ENCODE assay signal across 21 mouse cellular contexts in genomic region chr17:64211281-64211680, GRCm38 (mm10).
DNase-seq lines count a peak whose midpoint lies in the region; ATAC-seq lines count a peak whose summit lies in the region.
"Had no signal": no experiment of that assay in that cellular context is flagged by ENCODE, and none has a peak within 500 bp of the region (broad histone marks: within the 10 kb centered on the region; RNA-seq: fewer than 3 reads in every experiment).

No protein-coding gene starts in this region.

- no peaks in the 10 kb centered on the region for H3K36me3 ChIP-seq in heart, embryonic 10.5 days
- no peaks in the 10 kb centered on the region for H3K36me3 ChIP-seq in heart, embryonic 12.5 days
- H3K36me3 ChIP-seq in limb, embryonic 10.5 days: no peaks in the 10 kb centered on the region
- H3K36me3 ChIP-seq: embryonic facial prominence, embryonic 13.5 days; embryonic facial prominence, embryonic 15.5 days; forebrain, embryonic 10.5 days; forebrain, embryonic 12.5 days had no signal

- no peak overlapping the region for H3K27ac ChIP-seq in heart, embryonic 10.5 days
- no peak overlapping the region for H3K27ac ChIP-seq in heart, embryonic 12.5 days (ENCODE audit: poor library complexity, severe bottlenecking)
- H3K27ac ChIP-seq in limb, embryonic 10.5 days: no peak overlapping the region
- H3K27ac ChIP-seq: embryonic facial prominence, embryonic 13.5 days; embryonic facial prominence, embryonic 15.5 days; forebrain, embryonic 10.5 days; forebrain, embryonic 12.5 days had no signal

- peaks cover 18% of the 10 kb centered on the region for H3K4me1 ChIP-seq in heart, embryonic 10.5 days
- H3K4me1 ChIP-seq in heart, embryonic 12.5 days (replicated peaks): peaks cover 32% of the 10 kb centered on the region
- peaks cover 46% of the 10 kb centered on the region for H3K4me1 ChIP-seq in limb, embryonic 10.5 days

- ATAC-seq in heart, embryonic 12.5 days (ENCODE audit: insufficient number of reproducible peaks, low FRiP score): no peak
- ATAC-seq: activated CD4-positive, CD25-positive, alpha-beta regulatory T cell, adult 4 months; forebrain, embryonic 14.5 days; forebrain, embryonic 16.5 days had no signal

- no peak overlapping the region for H3K4me2 ChIP-seq in heart, embryonic 12.5 days
- H3K4me2 ChIP-seq: embryonic facial prominence, embryonic 13.5 days; embryonic facial prominence, embryonic 15.5 days; forebrain, embryonic 12.5 days had no signal

- no peak overlapping the region for H3K4me3 ChIP-seq in heart, embryonic 10.5 days
- H3K4me3 ChIP-seq in heart, embryonic 12.5 days: no peak overlapping the region
- H3K4me3 ChIP-seq in limb, embryonic 10.5 days: no peak overlapping the region
- H3K4me3 ChIP-seq: embryonic facial prominence, embryonic 13.5 days; embryonic facial prominence, embryonic 15.5 days; erythroblast, embryonic 14.5 days; forebrain, embryonic 10.5 days; forebrain, embryonic 12.5 days had no signal

- no peak overlapping the region for H3K9ac ChIP-seq in heart, embryonic 12.5 days
- H3K9ac ChIP-seq: embryonic facial prominence, embryonic 13.5 days; embryonic facial prominence, embryonic 15.5 days; forebrain, embryonic 12.5 days had no signal

- no peaks in the 10 kb centered on the region for H3K9me3 ChIP-seq in heart, embryonic 10.5 days
- H3K9me3 ChIP-seq in heart, embryonic 12.5 days (replicated peaks): no peaks in the 10 kb centered on the region
- H3K9me3 ChIP-seq in limb, embryonic 10.5 days (replicated peaks): no peaks in the 10 kb centered on the region
- H3K9me3 ChIP-seq: embryonic facial prominence, embryonic 13.5 days; embryonic facial prominence, embryonic 15.5 days; forebrain, embryonic 10.5 days; forebrain, embryonic 12.5 days had no signal

- peak; percentile 51 for DNase-seq in heart, embryonic 10.5 days (ENCODE audit: low spot score)
- peak; percentile 27 for DNase-seq in R1 (ENCODE audit: low read depth, low spot score)
- peak; percentile 23 for DNase-seq in limb, embryonic 10.5 days (ENCODE audit: low spot score)
- no peak for DNase-seq in embryo, embryonic 11 days
- DNase-seq: adrenal gland, adult 8-10 months; adrenal gland, postnatal 14 days; adrenal gland, postnatal 36 days; cerebellum, adult 11-12 months; cerebellum, adult 2 months; cerebellum, adult 9-10 months; cerebellum, postnatal 10 days; cerebellum, postnatal 25 days had no signal

- 86% methylated on average over 8 of the region's 8 CpGs for WGBS in heart, embryonic 10.5 days
- WGBS in heart, embryonic 12.5 days: 85% methylated on average over 8 of the region's 8 CpGs
- WGBS in limb, embryonic 10.5 days: 92% methylated on average over 8 of the region's 8 CpGs

- no peaks in the 10 kb centered on the region for H3K27me3 ChIP-seq in heart, embryonic 10.5 days (ENCODE audit: insufficient read depth, poor library complexity, severe bottlenecking)
- no peaks in the 10 kb centered on the region for H3K27me3 ChIP-seq in heart, embryonic 12.5 days (replicated peaks)
- H3K27me3 ChIP-seq in limb, embryonic 10.5 days (ENCODE audit: low read depth, poor library complexity, severe bottlenecking): no peaks in the 10 kb centered on the region
- H3K27me3 ChIP-seq: embryonic facial prominence, embryonic 13.5 days; embryonic facial prominence, embryonic 15.5 days; forebrain, embryonic 12.5 days had no signal
